Mouse (Mus musculus) c-Kit-negative CD71-positive TER-119-positive erythroid progenitor cells, embryonic 14.5 days (primary cell): Measurements from ENCODE around the gene Ror1.

Source experiments
- DNase-seq: peaks from one replicate; pipeline ENCODE4 v3.0.0-alpha.2; 2013; ENCODE audit warnings: low read depth, low spot score

Gene Ror1

DNA sequence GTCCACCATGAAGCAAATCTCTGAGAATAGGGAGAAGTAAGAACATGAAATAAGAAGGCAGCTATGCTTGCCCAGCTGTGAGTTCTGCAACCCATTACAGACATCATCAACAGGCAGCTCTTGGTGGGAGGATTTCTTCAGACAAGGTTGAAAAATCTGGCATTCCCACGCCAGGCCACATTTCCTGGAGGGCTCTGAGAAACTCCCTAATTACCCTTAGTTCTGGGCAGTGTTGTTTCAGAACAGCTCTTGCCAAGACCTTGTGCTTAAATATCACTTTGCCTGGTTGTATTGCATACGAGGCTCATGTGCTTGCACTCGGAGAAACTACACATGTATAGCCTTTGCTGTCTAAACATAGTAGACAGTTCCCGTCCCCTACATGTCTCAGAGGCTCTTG lies 211.8 kb downstream of the Ror1 start:
- no peak for DNase-seq

DNA sequence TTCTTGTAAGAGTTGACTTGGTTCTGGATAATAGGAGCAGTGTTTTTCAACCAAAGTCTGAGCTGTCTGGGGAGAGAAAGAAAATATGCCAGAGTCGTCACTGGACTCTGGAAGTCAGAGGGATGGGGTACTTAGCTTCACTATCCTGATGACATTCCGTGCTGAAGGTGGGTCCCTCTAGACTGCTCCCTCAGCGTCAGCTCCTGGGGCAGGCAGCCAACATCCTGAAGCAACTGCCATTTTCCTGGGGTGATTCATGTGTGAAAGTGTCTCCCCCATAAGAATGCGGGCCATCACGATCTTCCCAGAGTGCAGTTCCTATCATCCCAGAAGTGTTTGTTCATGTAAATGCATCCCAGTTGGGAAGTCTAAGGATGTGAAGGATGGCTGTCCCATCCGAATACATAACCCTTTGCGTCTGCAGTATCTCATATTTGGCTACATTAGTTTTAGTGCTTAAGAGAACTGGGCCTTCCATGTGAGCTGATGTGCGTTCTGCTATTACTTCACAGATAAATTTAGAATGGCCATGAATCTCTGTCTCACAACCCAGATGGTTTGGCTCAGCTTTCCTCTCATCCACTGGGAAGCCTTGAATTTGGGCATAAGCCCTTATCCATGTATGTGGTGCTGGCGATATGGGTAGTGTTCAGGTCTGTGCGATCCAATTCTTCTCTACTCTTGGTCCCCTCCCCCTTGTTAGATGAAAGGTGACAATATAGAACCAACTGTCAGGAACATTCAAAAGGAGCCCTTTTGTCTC lies 216.4 kb downstream of the Ror1 start:
- DNase-seq, result no peak

DNA sequence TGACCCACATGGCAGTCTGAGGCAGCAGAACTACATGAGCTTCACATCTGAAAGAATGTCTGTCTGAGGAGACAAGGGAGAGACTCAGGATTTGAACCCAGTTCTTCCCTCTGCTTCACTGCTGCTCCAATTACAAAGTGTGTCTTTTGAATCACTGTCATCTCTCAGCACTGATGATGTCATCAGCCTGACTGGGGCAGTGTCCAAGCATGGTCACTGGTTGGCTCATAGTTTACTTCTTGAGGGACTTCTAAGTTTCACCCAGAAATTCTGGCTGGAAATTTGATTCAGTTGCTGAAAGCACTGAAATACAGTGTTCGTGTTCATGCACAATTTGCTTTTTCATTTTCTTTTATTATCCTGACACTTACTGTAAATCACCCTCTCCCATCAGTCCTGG lies 219.5 kb downstream of the Ror1 start:
- no peak for DNase-seq

DNA sequence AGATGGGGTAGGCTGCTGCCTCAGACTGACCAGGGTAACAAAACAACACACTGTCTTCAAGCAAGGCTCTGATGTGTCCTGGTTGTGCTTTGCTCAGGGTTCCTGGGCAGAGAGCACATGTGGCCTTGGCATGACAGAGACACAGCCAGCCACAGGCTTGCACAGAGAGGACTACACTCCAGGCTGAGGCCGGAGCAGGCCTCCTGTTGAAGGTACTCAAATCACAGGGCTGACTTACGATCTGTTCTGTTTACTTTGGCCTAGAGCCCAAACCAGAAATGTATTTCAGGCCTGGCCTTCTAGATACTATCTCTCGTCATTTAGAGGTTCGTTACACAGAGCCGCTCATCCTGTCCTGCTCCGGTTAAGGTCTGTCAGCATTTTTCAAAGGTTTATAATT lies 226.2 kb downstream of the Ror1 start:
- no peak for DNase-seq

DNA sequence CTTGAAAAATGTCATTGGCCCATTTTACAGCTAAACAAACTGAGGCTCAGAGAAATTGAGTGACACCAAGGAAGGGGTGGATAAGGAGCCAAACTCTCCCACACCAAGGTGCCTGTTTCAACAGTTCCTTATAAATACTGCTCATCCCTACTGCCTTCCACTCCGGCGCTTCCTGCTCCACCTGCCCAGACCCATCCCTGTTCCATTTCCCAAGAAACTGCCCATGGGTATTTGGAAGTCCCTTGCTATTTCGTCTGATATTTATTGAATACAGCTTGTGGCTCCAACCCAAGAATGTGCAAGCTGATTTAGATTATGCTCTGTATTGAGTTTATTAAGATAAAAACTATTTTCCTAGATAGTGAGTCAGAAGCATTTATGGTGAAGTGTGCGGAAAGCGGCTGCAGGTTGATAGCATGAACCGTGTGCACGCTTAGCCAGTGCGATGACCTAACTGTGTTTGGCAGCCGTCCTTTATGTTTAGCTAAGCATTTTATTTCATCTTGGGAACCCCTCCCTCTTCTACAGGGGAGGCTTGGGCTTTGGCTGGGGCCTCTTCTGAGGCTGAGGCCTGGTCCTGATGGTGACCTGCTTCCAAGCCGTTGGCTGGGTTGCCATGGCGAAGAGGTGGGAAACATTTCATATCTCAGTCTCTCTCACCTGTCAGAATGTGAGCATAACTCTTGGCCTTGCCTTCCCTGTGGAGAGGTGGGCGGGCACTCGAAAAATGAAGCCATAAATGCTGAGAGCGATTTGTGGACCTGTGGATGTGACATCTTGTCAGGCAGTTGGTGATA lies 229.3 kb downstream of the Ror1 start:
- DNase-seq, result no peak

DNA sequence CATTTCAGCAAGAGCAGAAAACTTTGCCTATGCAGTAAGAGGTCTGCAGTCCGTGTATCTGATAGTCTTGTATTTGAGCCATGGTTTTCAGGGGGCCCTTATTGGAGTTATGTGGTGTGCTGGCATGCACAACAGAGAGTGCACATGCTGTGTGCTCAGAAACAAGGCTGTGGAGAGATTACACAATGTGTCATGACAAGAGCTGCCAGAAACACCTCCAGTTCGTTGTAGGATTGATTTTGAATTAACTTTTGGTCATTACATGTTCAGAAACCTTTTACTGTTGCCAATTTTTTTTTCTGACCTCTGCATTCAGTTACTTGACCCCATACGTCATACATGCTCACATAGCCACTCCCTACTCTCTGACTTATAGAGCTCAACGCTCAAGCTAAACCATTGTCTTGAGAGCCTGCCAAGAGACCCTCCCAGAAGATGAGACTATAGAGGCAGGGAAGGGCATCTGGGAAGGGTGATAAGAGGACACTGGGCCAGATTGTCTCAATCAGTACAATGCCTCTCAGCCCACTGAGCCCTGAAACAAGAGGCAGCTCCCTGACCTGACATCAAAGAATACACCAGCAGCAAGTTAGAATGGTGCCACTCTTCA lies 232.9 kb downstream of the Ror1 start:
- DNase-seq, result no peak

DNA sequence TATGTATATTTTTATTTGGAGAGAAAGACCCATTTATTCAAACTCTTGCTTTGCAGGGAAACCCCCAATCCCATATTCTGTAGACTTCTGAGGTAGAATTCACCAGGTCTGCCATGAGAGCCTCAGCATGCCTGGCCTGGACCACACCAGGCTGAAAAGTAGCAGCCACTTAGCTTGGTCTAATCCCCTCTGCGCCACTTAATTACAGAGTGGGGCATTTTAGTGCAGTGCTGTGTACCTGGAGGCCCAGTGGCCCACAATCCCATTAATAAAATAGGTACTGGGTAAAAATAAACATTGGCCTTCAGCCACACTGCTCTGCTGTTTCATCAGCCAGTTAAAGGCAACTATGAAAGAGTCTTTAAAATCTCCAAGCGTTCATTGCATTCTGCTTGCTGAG lies 239.6 kb downstream of the Ror1 start:
- DNase-seq, result no peak

DNA sequence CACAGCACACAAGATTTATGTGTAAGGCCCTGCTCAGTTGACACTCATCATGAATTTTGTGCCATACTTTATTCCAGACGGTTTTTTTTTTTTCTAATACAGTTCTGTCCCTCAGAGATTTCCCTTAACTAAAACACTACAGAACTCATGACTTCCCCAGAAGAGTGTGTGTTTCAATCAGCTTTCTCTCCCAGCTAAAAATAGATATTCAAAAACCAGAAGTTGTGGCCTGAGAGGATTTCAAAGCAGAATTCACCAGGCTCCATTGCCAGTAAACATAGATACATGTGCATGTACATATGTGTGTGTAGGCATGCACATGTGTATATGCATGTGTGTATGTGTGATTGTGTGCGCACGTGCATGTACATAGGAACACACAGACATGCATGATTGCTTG lies 252.2 kb downstream of the Ror1 start:
- DNase-seq, result no peak

DNA sequence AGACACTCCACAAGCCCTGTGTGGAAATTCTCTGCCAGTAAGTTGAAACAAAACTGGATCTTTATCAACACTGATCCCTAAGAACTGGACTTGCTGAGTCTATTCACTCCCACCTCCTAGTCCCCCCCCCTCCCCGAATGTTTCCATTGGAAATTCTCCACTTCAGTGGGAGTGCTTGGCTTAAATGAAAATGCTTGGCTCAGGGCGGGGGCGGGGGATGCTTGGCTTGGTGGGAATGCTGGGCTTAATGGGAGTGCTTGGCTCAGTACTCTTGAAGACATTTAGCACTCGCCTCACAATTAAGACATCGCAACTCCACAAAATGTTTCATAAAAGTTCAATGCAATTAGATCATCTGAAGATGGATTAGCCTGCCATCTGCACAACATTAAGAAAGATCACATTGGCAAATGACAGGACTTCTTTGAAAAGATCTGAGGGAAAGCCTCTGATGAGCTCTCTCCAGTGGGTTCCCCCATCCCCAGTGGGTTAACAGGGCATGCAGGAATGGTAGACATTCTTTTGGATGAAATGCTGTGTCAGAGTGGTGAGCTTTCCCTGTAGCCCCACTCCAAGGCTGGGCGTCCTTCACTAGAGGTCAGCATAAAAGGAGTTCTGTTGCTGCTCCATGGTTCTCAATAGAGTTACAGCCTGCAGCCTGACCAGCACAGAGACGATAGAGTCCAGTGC lies 254.7 kb downstream of the Ror1 start:
- DNase-seq, result no peak

DNA sequence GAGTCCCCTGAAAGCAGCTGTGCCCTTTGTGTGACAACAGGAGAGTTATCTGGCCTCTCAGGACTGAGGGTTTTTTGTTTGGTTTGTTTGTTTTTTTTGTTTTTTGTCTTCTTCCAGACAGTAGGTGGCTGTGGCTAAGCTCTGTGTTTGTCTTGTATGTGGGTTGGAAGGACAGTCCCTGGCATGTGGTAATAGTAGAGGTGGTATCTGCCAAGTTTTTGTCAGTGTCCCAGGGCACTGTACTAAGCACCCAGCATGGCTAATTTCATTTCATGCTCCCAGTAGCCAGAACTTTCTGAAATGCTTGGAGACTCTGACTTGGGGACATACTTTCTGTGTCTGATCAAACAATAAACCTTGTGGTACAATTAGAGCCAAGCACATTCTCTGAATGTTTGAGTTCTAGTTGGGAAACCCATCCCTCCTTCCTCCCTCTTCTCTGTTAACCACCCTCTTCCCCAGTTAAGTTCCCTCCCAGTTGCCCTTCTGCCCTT lies 256.3 kb downstream of the Ror1 start:
- DNase-seq, result no peak

DNA sequence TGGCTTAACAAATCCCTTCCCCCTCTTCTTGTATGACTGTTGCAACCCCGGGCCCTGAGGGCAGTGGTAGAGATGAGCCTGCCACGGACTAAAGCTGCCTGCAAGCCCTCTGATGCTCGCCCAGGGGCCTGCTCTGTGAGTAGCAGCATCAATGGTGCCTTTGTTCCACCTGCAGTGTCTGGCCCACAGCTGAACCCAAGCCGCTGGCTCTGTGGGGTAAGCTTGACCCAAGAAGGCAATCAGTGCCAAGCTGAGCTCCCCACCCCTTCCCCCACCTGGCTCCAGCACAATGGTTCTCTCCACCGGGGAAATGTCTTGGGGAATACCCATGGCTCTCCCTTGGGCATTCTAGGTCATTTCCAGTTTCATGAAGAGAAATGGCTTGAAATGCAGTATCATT lies 260.0 kb downstream of the Ror1 start:
- DNase-seq, result no peak

DNA sequence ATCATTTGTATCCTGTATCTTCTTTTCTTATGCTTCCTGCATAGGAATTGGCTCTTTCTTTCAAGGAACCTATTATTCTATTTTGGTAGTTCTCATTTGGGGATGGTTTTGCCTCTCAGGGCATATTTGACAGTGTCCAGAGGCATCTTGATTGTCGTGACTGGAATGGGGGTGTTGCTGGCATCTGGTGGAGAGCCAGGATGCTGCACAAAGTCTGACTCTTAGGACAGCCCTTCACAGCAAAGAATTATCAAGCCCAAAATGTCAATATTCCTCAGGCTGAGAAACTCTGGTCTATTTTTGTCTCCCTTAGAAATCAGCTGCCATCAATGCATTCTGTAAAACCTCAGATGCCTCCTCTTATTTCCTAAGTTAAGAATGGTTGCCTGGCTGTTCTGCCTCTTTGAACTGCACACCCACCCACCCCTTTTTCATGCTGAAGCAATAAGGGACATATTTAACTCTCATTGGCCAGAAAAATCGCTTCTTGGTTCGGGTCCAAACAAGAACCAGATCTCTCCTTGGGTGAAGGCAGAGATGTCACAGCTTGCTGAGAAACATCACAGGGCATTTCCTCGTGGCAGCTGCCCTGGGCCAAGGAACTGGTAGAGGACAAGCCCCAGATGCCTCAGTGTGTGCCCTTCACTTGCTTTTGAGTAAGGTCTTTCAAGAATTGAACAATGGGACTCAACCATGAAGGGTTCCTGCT lies 262.4 kb downstream of the Ror1 start:
- DNase-seq, result no peak

DNA sequence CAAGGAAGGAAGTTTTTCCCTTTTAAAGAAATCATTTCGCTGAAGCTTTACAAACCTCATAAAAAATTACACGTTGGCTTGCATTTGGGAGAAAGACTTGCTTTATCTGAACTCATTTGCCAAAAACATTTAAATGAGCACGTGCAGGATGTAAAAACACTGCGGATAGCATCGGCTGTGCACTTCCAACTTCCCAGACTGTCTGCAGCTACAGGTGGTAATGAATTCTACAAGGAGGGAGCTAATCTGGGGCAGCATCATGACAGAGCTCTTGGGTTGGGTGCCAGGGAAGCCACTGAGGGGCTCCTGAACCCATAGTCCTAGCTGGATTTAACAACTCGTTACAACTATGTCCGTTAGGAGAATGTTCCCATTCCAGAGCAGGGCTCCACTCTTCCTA lies 268.1 kb downstream of the Ror1 start:
- DNase-seq, result no peak

DNA sequence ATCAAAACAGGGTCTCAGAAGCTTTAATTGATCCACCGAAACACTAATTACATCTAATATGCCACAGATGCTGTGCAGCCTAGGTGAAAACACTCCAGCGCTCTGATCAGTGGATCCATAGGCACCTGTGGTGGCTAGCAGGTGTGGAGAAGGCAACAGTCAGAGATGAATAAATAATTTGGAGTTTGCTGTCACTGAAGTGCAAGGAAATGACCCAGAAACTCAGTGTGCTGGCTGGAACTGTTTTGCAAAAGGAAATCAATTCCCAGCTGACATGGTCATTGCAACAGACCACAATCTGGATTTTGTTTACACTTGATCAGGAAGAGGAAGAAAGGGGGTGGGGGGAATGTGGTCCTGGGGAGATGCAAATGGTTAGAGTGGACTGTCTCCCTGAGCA lies 273.1 kb downstream of the Ror1 start:
- no peak for DNase-seq

DNA sequence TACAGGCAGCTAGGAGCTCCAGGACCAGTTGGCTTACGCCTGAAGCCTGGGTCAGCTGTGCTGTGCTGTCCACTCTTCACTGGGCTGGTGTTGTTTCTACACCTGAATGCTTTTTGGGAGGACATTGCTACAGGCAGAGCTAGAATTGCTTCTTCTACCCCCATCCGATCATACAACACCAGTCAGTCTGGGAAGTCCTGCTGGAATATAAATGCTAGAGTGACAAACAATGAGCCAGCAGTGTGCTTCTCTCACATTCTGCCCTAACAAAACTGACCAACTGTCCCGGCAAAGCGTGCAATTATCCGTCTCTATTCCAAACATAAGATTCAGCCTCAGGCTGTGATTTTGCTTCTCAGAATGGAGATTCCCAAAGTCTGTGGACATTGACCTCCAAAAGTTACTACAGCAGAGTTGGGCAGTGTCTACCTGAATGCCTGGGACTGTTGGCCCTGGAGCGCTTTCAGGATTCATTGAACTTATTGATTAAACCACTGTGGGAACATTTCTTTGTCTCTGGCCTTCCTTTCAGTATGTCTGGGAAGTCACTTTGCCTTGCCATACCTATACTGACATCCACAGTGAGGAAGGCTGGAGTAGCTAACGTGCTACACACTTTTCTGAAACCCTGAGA lies 274.1 kb downstream of the Ror1 start:
- no peak for DNase-seq

DNA sequence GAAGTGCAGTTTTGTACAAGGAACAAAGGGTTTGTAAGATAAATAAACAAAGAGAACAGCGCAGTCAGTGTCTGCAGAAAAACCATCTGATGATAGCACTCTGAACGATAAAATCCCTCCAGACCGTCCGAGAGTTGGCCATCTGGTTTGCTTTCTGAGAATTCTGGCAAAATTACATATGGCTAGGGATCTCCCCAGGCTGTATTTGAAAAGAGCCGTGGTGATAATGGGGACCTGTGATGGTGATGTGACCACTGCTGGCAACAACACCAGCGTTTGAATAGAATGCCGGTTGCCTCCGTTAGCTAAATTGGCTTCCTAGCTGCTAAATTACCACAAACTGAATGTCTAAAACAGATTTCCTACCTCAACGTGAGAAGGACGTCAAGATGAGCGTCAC lies 277.2 kb downstream of the Ror1 start:
- DNase-seq, result no peak

DNA sequence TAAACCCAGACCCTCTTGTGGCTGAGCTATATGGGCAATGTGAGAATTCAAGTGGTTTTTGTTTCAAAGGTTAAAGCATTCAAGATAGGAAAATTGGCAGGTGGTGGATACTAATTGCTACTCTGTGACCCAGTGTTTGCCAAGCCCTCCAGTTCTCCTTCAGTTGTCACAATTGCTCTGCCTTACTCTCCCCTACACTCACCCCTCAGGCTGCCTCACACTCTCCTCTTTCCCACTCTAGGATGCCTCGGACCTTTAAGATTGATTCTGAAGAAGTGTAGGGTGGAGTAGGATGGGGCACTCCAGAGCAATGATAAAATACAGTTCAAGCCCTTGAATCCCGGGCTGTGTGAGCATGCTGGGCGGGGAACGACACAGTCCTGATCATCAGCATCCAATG lies 278.2 kb downstream of the Ror1 start:
- DNase-seq, result no peak

DNA sequence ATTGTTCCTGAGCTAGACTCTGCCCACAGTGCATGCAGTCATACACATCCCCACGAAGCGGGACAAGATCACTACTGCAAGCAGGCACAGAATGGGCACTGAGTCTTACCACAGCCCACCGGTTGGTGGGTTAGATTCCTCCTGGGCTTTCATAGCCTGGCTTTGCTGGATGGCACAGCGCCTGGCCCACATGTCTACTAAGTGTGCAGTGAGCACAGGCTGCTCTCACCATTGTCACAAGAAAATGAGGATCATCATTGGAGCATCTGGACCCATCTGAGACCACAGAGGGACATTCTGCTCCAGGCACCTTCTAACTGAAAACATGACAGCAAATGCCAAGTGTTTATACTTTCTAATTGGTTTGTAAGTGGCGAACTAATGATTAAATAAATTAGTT lies 279.7 kb downstream of the Ror1 start:
- no peak for DNase-seq

DNA sequence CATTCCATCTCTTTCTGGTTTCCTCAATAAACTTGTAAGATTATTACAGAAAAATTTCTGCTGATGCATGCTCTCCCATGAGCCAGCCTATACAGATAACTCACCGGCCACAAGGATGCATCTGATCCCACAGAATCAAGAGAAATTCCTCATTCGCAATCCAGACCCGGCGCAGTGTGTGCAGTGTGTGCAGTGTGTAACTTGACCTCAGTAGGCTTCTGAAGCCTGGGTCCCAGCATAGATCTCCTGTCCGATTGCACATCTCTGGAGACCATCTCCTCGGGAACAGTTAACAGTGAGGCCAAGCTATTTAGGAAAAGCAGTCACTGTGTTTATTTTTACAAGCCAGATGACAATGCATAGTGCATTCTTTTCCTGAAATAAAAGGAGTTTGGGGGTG lies 280.6 kb downstream of the Ror1 start:
- no peak for DNase-seq

DNA sequence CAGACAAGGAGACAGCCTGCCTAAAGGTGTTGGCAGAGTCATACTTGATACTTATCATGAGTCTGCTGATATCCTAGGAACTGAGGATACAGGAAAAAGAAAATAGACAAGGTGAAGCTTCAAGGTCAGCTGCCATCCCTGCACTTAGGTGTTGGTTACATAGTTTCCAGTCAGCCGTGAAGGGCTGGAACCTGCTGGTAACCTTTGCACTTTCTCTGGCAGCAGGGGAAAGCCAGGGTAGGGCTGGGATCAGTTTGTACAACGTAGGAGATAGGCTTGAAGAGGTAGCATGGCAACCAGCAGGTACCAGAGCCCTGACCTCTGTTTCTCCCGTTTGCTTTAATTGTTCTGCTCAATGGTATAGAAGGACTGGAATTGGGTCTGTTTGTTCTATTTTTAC lies 281.6 kb downstream of the Ror1 start:
- no peak for DNase-seq

DNA sequence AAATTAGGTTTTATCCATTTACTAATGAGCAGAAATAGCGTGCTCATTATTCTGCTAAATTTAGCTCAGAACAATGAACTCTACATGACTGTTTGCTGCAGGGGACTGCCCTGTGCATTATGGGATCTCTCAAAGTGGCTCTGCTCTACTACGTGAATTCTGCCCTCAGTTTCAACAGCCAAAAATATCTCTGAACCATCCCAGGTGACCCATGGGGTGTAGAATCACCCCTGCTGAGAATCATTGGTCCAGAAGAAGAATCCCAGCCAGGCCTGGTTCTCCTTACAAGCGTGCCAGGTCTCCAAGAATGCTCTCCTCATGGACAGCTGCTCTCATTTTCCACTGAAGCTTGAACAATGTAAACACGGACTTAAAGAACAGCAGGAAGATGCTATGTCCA lies 282.4 kb downstream of the Ror1 start:
- no peak for DNase-seq
